Comparison of ENCODE assay signal across 8 mouse cellular contexts in the genomic region with DNA sequence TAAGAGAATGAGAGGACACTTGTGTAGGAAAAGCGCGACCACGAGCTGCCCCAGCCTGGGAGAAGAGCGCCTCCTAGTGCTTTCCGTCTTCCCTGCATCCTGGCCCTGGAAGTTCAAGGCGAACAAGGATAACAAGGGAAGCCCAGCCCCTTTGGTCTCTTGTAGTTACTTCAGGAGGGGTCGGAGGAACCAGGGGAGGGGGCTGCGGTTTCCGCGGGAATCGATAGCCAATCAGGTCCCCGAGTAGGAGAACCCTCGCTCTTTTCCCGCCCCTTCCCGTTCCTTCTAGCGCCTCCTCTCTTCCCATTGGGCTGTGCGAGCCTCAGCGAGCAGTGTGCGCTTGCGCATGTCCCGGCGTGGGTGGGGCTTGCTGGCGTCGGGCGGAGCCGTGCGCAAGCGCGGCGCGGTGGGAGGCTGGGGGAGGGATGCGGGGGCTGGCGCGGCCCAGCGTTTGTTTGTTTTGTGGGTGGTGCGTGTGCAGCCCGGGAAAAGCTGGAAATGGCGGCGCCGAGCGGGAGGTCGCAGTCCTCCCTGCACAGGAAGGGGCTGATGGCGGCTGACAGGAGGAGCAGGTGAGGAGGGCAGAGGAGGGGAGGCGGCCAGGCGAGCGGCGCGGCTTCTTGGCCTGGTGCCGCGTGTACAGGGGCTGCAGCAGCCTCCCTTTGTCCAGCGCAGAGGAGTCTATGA. TPM values are rescaled to one million over a fixed set of nuclear protein-coding genes. Genes with fewer than 3 reads are reported as not detected.
A peak's percentile ranks its signal among the peaks of the same experiment; 100 is the strongest.
DNase-seq lines count a peak whose midpoint lies in the region; ATAC-seq and TF ChIP-seq lines count a peak whose summit lies in the region.

A gene (plus strand): TSS at position 360 of the 687 bp plus-strand sequence.

- TF ChIP-seq CTCF in heart, adult 2 months (IDR thresholded peaks at IDR 0.05) = peak; percentile 98; the same call in 1 of the 2 replicates

- no peaks in the 10 kb centered on the region for H3K27me3 ChIP-seq in embryonic facial prominence, embryonic 14.5 days (replicated peaks; ENCODE audit: control insufficient read depth, insufficient read depth, low read length)
- H3K27me3 ChIP-seq in heart, adult 2 months (ENCODE audit: control insufficient read depth, insufficient read depth, low read length) = no peaks in the 10 kb centered on the region
- H3K27me3 ChIP-seq in limb, embryonic 13.5 days = no peaks in the 10 kb centered on the region
- H3K27me3 ChIP-seq in midbrain, embryonic 16.5 days (ENCODE audit: control insufficient read depth, insufficient read depth, low read depth, low read length) = peaks cover 3% of the 10 kb centered on the region; the same call in 1 of the 2 replicates

- H3K4me1 ChIP-seq in embryonic facial prominence, embryonic 14.5 days (ENCODE audit: control insufficient read depth, insufficient read depth, low read length) = peaks cover 12% of the 10 kb centered on the region; the same call in 1 of the 2 replicates
- peaks cover 2% of the 10 kb centered on the region for H3K4me1 ChIP-seq in heart, adult 2 months (ENCODE audit: control insufficient read depth, insufficient read depth, low read length)
- H3K4me1 ChIP-seq in limb, embryonic 13.5 days = peaks cover 9% of the 10 kb centered on the region
- peaks cover 11% of the 10 kb centered on the region for H3K4me1 ChIP-seq in midbrain, embryonic 16.5 days (ENCODE audit: control insufficient read depth, insufficient read depth, low read length)

- no peaks in the 10 kb centered on the region for H3K9me3 ChIP-seq in embryonic facial prominence, embryonic 14.5 days (ENCODE audit: control insufficient read depth, low read length)
- no peaks in the 10 kb centered on the region for H3K9me3 ChIP-seq in limb, embryonic 13.5 days
- H3K9me3 ChIP-seq in midbrain, embryonic 16.5 days (replicated peaks; ENCODE audit: control insufficient read depth, low read length, poor library complexity, severe bottlenecking) = no peaks in the 10 kb centered on the region

- DNase-seq in 3T3-L1 (ENCODE audit: low read depth, low spot score) = peak; percentile 100
- DNase-seq in adrenal gland, postnatal 4 days (ENCODE audit: low spot score in 2 of 2) = peak; percentile 93 to 96
- peak; percentile 100 for DNase-seq in embryonic facial prominence, embryonic 14.5 days (ENCODE audit: low spot score)
- DNase-seq in heart, adult 2 months = peak; percentile 98
- DNase-seq in kidney, adult 8-10 months = peak; percentile 98 to 99
- peak; percentile 95 to 98 for DNase-seq in spleen, postnatal 10 days (ENCODE audit: low spot score in 2 of 2)

- peak; percentile 99 for ATAC-seq in embryonic facial prominence, embryonic 14.5 days (ENCODE audit: low read depth)
- peak; percentile 99 for ATAC-seq in limb, embryonic 13.5 days (ENCODE audit: low FRiP score, low read depth)
- peak; percentile 99 for ATAC-seq in midbrain, embryonic 16.5 days

- TF ChIP-seq EP300 in heart, adult 2 months (IDR thresholded peaks at IDR 0.05; ENCODE audit: insufficient read depth, low read depth, low read length) = peak; percentile 87; the same call in 1 of the 2 replicates

- peak; percentile 71 for TF ChIP-seq POLR2A in heart, adult 2 months (IDR thresholded peaks at IDR 0.05; ENCODE audit: insufficient read depth, low read depth, low read length)

- H3K9ac ChIP-seq in embryonic facial prominence, embryonic 14.5 days (ENCODE audit: low read depth, low read length) = peak within 1 kb of the TSS; percentile 97
- H3K9ac ChIP-seq in heart, adult 2 months (ENCODE audit: low read depth, low read length) = peak within 1 kb of the TSS; percentile 95
- peak within 1 kb of the TSS; percentile 96 for H3K9ac ChIP-seq in limb, embryonic 13.5 days
- peak within 1 kb of the TSS; percentile 79 for H3K9ac ChIP-seq in midbrain, embryonic 16.5 days (ENCODE audit: low read depth, low read length)

- intact Hi-C loops in heart, adult 2 months (cut with DNase I) = loop anchor here (1.0 to 10.0 kb wide), 6 partner anchors 19 to 500 kb away; a partner anchor contains a TSS

- WGBS in embryonic facial prominence, embryonic 14.5 days = under 1% methylated on average over 32 of the region's 51 CpGs
- WGBS in heart, adult 2 months = under 1% methylated on average over 50 of the region's 51 CpGs
- under 1% methylated on average over 50 of the region's 51 CpGs for WGBS in limb, embryonic 13.5 days
- under 1% methylated on average over 51 of the region's 51 CpGs for WGBS in midbrain, embryonic 16.5 days

- H3K4me3 ChIP-seq in embryonic facial prominence, embryonic 14.5 days (ENCODE audit: low read depth, low read length) = peak within 1 kb of the TSS; percentile 88
- peak within 1 kb of the TSS; percentile 97 for H3K4me3 ChIP-seq in heart, adult 2 months
- H3K4me3 ChIP-seq in limb, embryonic 13.5 days = peak within 1 kb of the TSS; percentile 85
- H3K4me3 ChIP-seq in midbrain, embryonic 16.5 days (ENCODE audit: low read depth, low read length) = peak within 1 kb of the TSS; percentile 63

- H3K27ac ChIP-seq in embryonic facial prominence, embryonic 14.5 days (replicated peaks; ENCODE audit: low read depth, low read length) = peak within 1 kb of the TSS; percentile 89
- H3K27ac ChIP-seq in heart, adult 2 months = peak within 1 kb of the TSS; percentile 98
- H3K27ac ChIP-seq in limb, embryonic 13.5 days = peak within 1 kb of the TSS; percentile 89
- peak within 1 kb of the TSS; percentile 83 for H3K27ac ChIP-seq in midbrain, embryonic 16.5 days (ENCODE audit: low read length)

- H3K36me3 ChIP-seq in embryonic facial prominence, embryonic 14.5 days (ENCODE audit: control insufficient read depth, insufficient read depth, low read length) = peaks cover 26% of the 10 kb centered on the region
- H3K36me3 ChIP-seq in heart, adult 2 months (ENCODE audit: control insufficient read depth, insufficient read depth, low read length) = peaks cover 9% of the 10 kb centered on the region
- peaks cover 26% of the 10 kb centered on the region for H3K36me3 ChIP-seq in limb, embryonic 13.5 days
- peaks cover 13% of the 10 kb centered on the region for H3K36me3 ChIP-seq in midbrain, embryonic 16.5 days (ENCODE audit: control insufficient read depth, insufficient read depth, low read length)

- no peaks in the 10 kb centered on the region for H3K79me2 ChIP-seq in heart, adult 2 months (replicated peaks; ENCODE audit: control insufficient read depth, insufficient read depth, low read length)

- H3K4me2 ChIP-seq in embryonic facial prominence, embryonic 14.5 days (ENCODE audit: low read depth, low read length) = peak within 1 kb of the TSS; percentile 83
- H3K4me2 ChIP-seq in limb, embryonic 13.5 days (replicated peaks) = peak within 1 kb of the TSS; percentile 72
- H3K4me2 ChIP-seq in midbrain, embryonic 16.5 days (ENCODE audit: low read length) = peak within 1 kb of the TSS; percentile 60

RNA-seq across cellular contexts. Expression of the gene that starts here (rescaled TPM):
- total RNA-seq in adrenal gland, postnatal 4 days (2021) = 10 to 100 TPM; 52.4 to 61.4 TPM
- 38.6 and 43.2 TPM in 2 replicates for polyA plus RNA-seq in embryonic facial prominence, embryonic 14.5 days (2014; fragmentation: Nextera tagmentation; extraction: Ambion mirVana)
- 10 to 100 TPM in 1 of 2 experiments, 1 to 10 TPM in 1; 7.5 to 12.2 TPM for total RNA-seq in heart, adult 2 months (2021)
- 12.1 and 18.6 TPM in 2 replicates for polyA plus RNA-seq in heart, adult 2 months (2012; rRNA removed)
- polyA plus RNA-seq in limb, embryonic 13.5 days (2015; fragmentation: Nextera tagmentation; extraction: Ambion mirVana) = 63.0 and 64.7 TPM in 2 replicates
- 36.3 and 40.5 TPM in 2 replicates for polyA plus RNA-seq in midbrain, embryonic 16.5 days (2015; fragmentation: Nextera tagmentation; extraction: Ambion mirVana)

Comparison
In these comparisons a context has a peak if more than half of its experiments do, and no peak if none do; other contexts are left out.
1. Peak in every context shown above with its lines: DNase-seq, ATAC-seq, H3K4me3 ChIP-seq and H3K27ac ChIP-seq.
2. RNA of the gene that starts here (total RNA-seq): 52.4 to 61.4 TPM in adrenal gland, postnatal 4 days; 7.5 to 12.2 TPM in heart, adult 2 months; every median in the first group is over 4 times any median in the second.